Mouse (Mus musculus): ENCODE measurements at regions not wholly inside any gene's neighbourhood (a gene's known extent, or its start where the extent isn't known, plus 50 kb on each side); places are given as distances from the start of the nearest gene placed in this dataset.

DNA sequence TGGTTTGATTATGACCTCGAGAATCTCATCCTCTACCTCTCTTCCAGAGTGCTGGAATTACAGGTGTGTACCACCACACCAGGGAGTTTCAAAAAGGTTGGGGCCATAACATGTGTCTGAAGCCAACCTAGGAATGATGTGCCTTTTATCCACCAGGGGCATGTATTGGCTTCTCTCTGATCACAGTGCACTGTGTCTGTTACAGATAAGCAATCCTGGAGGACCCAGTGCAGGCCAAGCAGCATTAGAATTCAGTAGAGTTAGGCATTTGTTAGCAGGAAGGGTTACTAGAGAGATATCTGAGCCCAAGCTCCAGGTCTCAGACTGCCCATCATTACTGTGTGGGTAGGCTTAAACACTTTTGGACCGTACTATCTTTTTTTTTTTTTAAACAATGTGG, 80.8 kb upstream of the Egfl6 start:
- no peak overlapping the region for H3K27ac ChIP-seq (ENCODE audit: insufficient read depth, low read depth)
- dilution Hi-C loops (cut with MboI; ENCODE audit: extremely low pct_ligation_motif_present, extremely low pct_unique_long_range_greater_than_20kb, low sequenced_read_pairs) (no loop called here), in situ Hi-C loops (cut with MboI; ENCODE audit: low pct_ligation_motif_present, low pct_unique_long_range_greater_than_20kb, low sequenced_read_pairs) (loop anchor here (10.0 kb wide), 1 partner anchor 428 kb away; no protein-coding TSS in a partner anchor)
- no peak for DNase-seq (ENCODE audit: extremely low read depth)
- H3K4me1 ChIP-seq (ENCODE audit: control insufficient read depth in 1 of 2, insufficient read depth in 2 of 2): peaks cover 0 to 4% of the 10 kb centered on the region in 2 experiments; a peak in 2 of 4 replicates
- no peaks in the 10 kb centered on the region for H3K27me3 ChIP-seq (replicated peaks)
- no peak overlapping the region for H3K4me3 ChIP-seq (replicated peaks in 1 of 3; ENCODE audit: low read depth in 2 of 3, low read length in 2 of 3, poor library complexity in 1 of 3)
- no peaks in the 10 kb centered on the region for H3K9me3 ChIP-seq (replicated peaks; ENCODE audit: low read length)
- no peak overlapping the region for H3K9ac ChIP-seq (ENCODE audit: insufficient read depth, low read depth)
- no peak overlapping the region for H3K4me2 ChIP-seq (ENCODE audit: insufficient read depth, low read depth, poor library complexity, severe bottlenecking)
- no peaks in the 10 kb centered on the region for H3K36me3 ChIP-seq (replicated peaks in 1 of 2; ENCODE audit: control insufficient read depth in 1 of 2, insufficient read depth in 1 of 2, low read length in 1 of 2)
- no peaks in the 10 kb centered on the region for H3K79me2 ChIP-seq (replicated peaks; ENCODE audit: control insufficient read depth, extremely low read depth, insufficient read depth, poor library complexity, severe bottlenecking)
- TF ChIP-seq ETS1 (conservative IDR thresholded peaks at IDR 0.05; ENCODE audit: low read depth, low read length) (no peak), ELF1 (IDR thresholded peaks at IDR 0.05; ENCODE audit: low read depth, low read length) (no peak)

DNA sequence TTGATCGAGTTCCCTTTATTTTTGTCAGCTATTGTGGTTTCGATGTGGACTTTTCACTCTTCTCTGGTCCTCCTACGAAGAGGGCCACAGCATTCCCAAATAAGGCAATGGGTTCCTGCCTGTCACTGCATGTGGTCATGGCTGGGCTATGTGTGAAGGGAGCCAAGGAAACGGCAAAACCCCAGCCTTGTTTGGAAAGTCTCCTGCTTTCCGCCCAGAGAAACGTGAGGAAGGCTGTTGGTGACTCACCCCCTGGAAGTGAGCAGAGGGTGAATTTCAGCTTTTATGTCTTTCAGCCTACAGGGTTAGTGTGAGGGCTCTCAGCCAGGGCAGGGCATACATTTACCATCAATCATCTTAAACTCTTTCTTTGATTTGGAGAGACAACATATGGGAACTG, 76.3 kb upstream of the Egfl6 start:
- Histone ChIP-seq H3K4me1 (ENCODE audit: control insufficient read depth in 1 of 2, insufficient read depth in 2 of 2) (peaks cover 0 to 12% of the 10 kb centered on the region in 2 experiments; a peak in 2 of 4 replicates), H3K36me3 (replicated peaks in 1 of 2; ENCODE audit: control insufficient read depth in 1 of 2, insufficient read depth in 1 of 2, low read length in 1 of 2) (no peaks in the 10 kb centered on the region), H3K9me3 (replicated peaks; ENCODE audit: low read length) (no peaks in the 10 kb centered on the region), H3K27me3 (replicated peaks) (no peaks in the 10 kb centered on the region), H3K4me3 (replicated peaks in 1 of 3; ENCODE audit: low read depth in 2 of 3, low read length in 2 of 3, poor library complexity in 1 of 3) (no peak overlapping the region), H3K79me2 (replicated peaks; ENCODE audit: control insufficient read depth, extremely low read depth, insufficient read depth, poor library complexity, severe bottlenecking) (no peaks in the 10 kb centered on the region), H3K9ac (ENCODE audit: insufficient read depth, low read depth) (no peak overlapping the region), H3K27ac (ENCODE audit: insufficient read depth, low read depth) (no peak overlapping the region), H3K4me2 (ENCODE audit: insufficient read depth, low read depth, poor library complexity, severe bottlenecking) (no peak overlapping the region)
- TF ChIP-seq HCFC1 (IDR thresholded peaks at IDR 0.05; ENCODE audit: low read depth, low read length): no peak
- TF ChIP-seq MXI1 (IDR thresholded peaks at IDR 0.05; ENCODE audit: low read depth, low read length): no peak
- TF ChIP-seq RCOR1 (conservative IDR thresholded peaks at IDR 0.05; ENCODE audit: low read depth, low read length): no peak
- no peak for TF ChIP-seq CHD1 (IDR thresholded peaks at IDR 0.05; ENCODE audit: low read depth, low read length)
- TF ChIP-seq ZC3H11A (IDR thresholded peaks at IDR 0.05; ENCODE audit: low read depth, low read length): no peak
- TF ChIP-seq IRF4 (IDR thresholded peaks at IDR 0.05; ENCODE audit: low read depth, low read length): no peak
- TF ChIP-seq POLR2AphosphoS2 (IDR thresholded peaks at IDR 0.05; ENCODE audit: low read depth, low read length): no peak
- TF ChIP-seq ZKSCAN1 (IDR thresholded peaks at IDR 0.05; ENCODE audit: borderline replicate concordance, low read depth, low read length): no peak
- in situ Hi-C loops (cut with MboI; ENCODE audit: low pct_ligation_motif_present, low pct_unique_long_range_greater_than_20kb, low sequenced_read_pairs): loop anchor here (10.0 kb wide), 1 partner anchor 433 kb away; no protein-coding TSS in a partner anchor
- dilution Hi-C loops (cut with MboI; ENCODE audit: extremely low pct_ligation_motif_present, extremely low pct_unique_long_range_greater_than_20kb, low sequenced_read_pairs): no loop called here
- DNase-seq (ENCODE audit: extremely low read depth): no peak

DNA sequence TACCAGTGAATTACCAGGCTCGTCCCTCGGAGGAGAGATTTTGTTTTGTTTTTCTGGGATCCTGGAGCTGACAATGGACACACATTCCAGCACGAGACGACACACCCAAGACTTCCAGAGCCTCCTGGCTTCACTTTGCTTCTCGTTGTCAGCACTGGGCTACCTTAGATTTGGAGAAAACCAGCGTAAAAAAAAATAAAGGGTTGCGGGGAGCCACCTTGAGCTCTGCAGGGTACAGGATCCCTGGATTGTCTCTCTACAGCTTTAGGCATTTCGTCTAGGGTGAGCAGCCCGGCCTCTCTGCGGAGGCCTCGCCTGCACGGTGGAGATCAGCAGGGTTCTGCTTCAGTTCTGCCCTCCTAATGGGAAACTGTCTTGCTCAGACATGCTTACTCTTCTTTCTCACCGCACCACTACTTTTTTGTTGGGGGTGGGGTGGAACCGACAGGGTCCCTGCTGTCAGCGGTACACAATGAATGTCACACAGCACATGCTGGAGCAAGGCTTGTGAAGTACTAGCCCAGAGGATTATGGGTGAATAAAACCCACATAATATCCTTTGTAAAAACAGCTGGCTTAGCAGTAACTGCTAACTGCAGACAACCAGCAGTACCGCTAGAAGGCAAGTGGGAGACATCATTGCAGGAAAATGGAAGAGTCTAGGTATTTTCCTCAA, 75.7 kb upstream of the Egfl6 start:
- H3K36me3 ChIP-seq (replicated peaks in 1 of 2; ENCODE audit: control insufficient read depth in 1 of 2, insufficient read depth in 1 of 2, low read length in 1 of 2): no peaks in the 10 kb centered on the region
- no peak overlapping the region for H3K27ac ChIP-seq (ENCODE audit: insufficient read depth, low read depth)
- no peak overlapping the region for H3K4me3 ChIP-seq (replicated peaks in 1 of 3; ENCODE audit: low read depth in 2 of 3, low read length in 2 of 3, poor library complexity in 1 of 3)
- H3K9me3 ChIP-seq (replicated peaks; ENCODE audit: low read length): no peaks in the 10 kb centered on the region
- dilution Hi-C loops (cut with MboI; ENCODE audit: extremely low pct_ligation_motif_present, extremely low pct_unique_long_range_greater_than_20kb, low sequenced_read_pairs): no loop called here
- H3K4me1 ChIP-seq (ENCODE audit: control insufficient read depth in 1 of 2, insufficient read depth in 2 of 2): peaks cover 0 to 12% of the 10 kb centered on the region in 2 experiments; a peak in 2 of 4 replicates
- peak overlapping the region; percentile 47 for H3K4me2 ChIP-seq (ENCODE audit: insufficient read depth, low read depth, poor library complexity, severe bottlenecking)
- peak; percentile 66 for DNase-seq (ENCODE audit: extremely low read depth)
- peak overlapping the region; percentile 34; the same call in 1 of the 2 replicates for H3K9ac ChIP-seq (ENCODE audit: insufficient read depth, low read depth)
- no peaks in the 10 kb centered on the region for H3K27me3 ChIP-seq (replicated peaks)
- in situ Hi-C loops (cut with MboI; ENCODE audit: low pct_ligation_motif_present, low pct_unique_long_range_greater_than_20kb, low sequenced_read_pairs): loop anchor here (10.0 kb wide), 1 partner anchor 434 kb away; no protein-coding TSS in a partner anchor
- no peak for TF ChIP-seq IRF4 (IDR thresholded peaks at IDR 0.05; ENCODE audit: low read depth, low read length)
- TF ChIP-seq RAD21 (IDR thresholded peaks at IDR 0.05; ENCODE audit: low read depth, low read length): no peak
- no peak for TF ChIP-seq CHD2 (IDR thresholded peaks at IDR 0.05; ENCODE audit: low read length)
- TF ChIP-seq MAZ (IDR thresholded peaks at IDR 0.05; ENCODE audit: low read depth, low read length): no peak
- TF ChIP-seq UBTF (IDR thresholded peaks at IDR 0.05; ENCODE audit: low read depth, low read length): no peak
- TF ChIP-seq EP300 (IDR thresholded peaks at IDR 0.05; ENCODE audit: low read length): no peak
- TF ChIP-seq CTCF (conservative IDR thresholded peaks at IDR 0.05 in 1 of 2, IDR thresholded peaks at IDR 0.05 in 1 of 2; ENCODE audit: low read depth in 2 of 2, low read length in 2 of 2): no peak; a peak in 1 of 4 replicates
- TF ChIP-seq MXI1 (IDR thresholded peaks at IDR 0.05; ENCODE audit: low read depth, low read length): no peak
- TF ChIP-seq HCFC1 (IDR thresholded peaks at IDR 0.05; ENCODE audit: low read depth, low read length): no peak
- TF ChIP-seq NELFE (IDR thresholded peaks at IDR 0.05; ENCODE audit: low read depth, low read length): no peak
- no peak for TF ChIP-seq USF1 (IDR thresholded peaks at IDR 0.05; ENCODE audit: low read depth, low read length)
- no peaks in the 10 kb centered on the region for H3K79me2 ChIP-seq (replicated peaks; ENCODE audit: control insufficient read depth, extremely low read depth, insufficient read depth, poor library complexity, severe bottlenecking)

Measured in CH12.LX (cell line).